Mouse (Mus musculus) cerebellum, postnatal 25 days (tissue): ENCODE results near the gene Acot8.
A peak's percentile ranks its signal among the peaks of the same experiment; 100 is the strongest.
"Not testable (repeated sequence)": the region's sequence is repeated elsewhere in the genome, so short reads cannot be mapped to it uniquely, and the experiment has no call there.

ENCODE experiments used
- DNase-seq, 2 experiments: peaks; one replicate each; pipeline ENCODE4 v3.0.0; 2021; ENCODE audit warnings: mixed read lengths in 2 of 2

Gene Acot8

GRCm38 (mm10) chr2:164806614-164807013 lies 1.9 kb upstream of the Acot8 start:
- DNase-seq, result no peak

DNA sequence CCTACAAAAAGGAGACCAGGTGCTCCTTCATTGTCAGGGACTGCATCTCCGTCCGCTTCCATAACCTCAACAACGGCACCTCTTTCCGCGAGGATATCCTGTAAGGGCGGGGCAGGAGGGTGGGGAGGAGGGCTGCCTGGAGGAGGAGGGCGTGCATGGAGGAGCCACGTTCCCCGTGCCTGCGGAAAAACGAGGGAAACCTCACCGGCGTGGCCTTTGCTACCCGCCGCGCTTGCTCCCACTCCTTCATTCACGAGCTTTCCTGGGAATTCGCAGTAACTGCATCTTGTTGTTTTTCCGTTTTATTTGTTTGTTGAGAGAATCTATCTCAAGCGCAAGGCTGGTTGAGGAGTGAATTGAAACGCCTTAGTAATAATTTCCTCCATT lies 643 bp upstream of the Acot8 start:
- DNase-seq, result no peak

DNA sequence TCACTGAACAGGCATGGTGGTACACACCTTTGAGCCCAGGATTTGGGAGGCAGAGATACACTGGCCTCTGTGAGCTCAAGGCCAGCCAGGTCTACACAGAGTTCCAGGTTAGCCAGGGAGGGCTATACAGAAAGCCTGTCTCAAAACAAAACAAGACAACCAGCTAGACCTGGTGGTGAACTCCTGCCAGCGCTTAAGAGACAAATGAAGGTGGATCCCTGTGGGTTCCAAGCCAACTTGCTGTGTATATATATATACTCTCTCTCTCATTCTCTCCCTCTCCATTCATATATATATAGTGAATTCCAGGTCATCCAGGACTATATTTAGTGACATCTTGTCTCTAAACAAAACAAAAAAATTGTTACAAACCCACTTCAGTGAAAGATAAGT lies 765 bp downstream of the Acot8 start:
- DNase-seq, result no peak

GRCm38 (mm10) chr2:164803201-164803920 lies 1.3 kb downstream of the Acot8 start:
- no peak for DNase-seq

DNA sequence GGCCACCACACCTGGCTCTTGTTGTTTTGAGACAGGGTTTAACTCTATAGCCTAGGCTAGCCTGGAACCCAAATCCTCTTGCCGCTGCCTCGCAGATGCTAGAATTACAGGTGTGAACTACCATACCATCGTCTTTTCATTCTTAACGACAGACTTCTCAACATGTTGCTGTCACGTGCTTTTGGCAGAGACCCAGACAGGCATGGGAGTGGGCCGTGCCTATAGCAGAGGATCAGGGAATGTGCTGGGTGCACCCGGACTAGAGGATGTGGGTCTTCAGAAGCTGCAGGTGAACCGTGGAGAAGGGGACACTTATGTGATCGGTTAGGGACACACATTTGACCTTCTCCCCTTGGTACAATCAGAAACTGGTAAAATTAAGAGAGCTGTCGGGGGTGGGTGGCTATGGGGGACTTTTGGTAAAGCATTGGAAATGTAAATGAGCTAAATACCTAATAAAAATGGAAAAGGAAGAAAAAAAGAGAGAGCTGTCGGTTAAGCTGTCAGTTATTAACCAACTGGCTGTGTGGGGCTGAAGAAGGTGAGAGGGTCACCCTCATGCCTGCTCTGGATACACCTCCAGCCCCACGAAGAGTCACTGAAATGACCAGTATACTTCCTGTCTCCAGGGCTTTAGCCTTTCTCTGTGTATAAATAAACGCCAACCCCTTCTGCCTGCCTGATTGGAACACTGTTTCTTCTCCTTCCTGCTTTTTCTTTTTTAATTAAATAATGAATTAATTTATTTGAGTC lies 4.3 kb downstream of the Acot8 start:
- no peak for DNase-seq

DNA sequence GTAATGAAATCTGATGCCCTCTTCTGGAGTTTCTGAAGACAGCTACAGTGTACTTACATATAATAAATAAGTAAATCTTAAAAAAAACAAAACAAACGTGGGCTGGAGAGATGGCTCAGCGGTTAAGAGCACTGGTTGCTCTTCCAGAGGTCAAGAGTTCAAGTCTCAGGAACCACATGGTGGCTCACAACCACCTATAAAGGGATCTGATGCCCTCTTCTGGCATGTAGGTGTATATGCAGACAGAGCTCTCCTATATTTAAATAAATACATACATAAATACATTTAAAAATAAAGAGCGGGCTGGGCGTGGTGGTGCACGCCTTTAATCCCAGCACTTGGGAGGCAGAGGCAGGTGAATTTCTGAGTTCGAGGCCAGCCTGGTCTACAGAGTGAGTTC lies 6.1 kb downstream of the Acot8 start:
- DNase-seq, result not testable (repeated sequence)

- no peak for DNase-seq
Measured at GRCm38 (mm10) chr2:164795868-164796267, 8.8 kb downstream of the Acot8 start.

- DNase-seq, result peak; percentile 85 to 94
Measured at GRCm38 (mm10) chr2:164794293-164794692, 10.4 kb downstream of the Acot8 start.

DNA sequence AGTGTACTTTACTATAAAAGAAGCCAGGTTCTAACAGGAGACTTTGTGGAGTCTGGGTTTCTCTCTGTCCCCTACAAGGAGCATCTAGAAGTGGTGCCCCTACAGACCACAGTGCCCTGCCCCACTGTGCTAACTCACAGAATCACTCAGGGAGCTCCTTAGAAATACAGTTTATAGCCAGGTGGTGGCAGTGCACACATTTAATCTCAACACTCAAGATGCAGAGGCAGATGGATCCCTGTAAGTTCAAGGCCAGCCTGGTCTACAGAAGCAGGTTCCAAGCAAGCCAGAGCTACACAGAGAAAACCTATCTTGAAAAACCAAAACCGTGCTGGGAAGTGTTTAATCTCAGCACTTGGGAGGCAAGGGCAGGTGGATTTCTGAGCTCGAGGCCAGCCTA lies 10.9 kb downstream of the Acot8 start:
- no peak for DNase-seq

GRCm38 (mm10) chr2:164793236-164793635 lies 11.4 kb downstream of the Acot8 start:
- peak; percentile 78 to 85 for DNase-seq

GRCm38 (mm10) chr2:164792400-164793190 lies 12.1 kb downstream of the Acot8 start:
- DNase-seq, result peak in 1 of 2 experiments; percentile 12

DNA sequence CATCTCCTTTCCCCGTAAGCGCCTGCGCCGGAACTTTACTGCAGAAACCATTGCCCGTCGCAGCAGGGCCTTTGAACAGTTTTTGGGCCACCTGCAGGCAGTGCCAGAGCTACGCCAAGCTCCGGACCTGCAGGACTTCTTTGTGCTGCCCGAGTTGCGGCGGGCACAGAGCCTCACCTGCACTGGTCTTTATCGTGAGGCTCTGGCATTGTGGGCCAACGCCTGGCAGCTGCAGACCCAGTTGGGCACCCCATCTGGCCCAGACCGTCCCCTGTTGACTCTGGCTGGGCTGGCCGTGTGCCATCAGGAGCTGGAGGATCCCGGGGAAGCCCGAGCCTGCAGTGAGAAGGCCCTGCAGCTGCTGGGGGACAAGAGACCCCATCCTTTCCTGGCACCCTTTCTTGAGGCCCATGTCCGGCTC lies 12.8 kb downstream of the Acot8 start:
- DNase-seq, result peak; percentile 69

DNA sequence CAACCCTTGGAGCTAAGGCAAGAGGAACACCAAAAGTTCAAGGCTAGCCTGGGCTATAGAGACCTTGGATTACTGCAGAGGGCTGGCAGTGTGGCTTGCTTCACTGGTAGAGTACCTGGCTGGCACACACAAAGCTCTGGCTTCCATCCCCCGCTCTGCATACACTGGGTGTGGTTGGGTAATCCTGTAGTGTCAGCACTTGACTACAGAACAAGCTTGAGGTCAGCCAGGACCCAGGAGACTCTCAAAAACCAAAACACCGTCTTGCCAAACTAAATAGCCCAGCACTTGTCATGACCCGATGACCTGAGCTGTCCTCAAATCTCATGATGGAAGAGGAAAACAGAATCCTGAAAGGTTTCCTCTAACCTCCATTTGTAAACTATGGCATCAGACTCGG lies 14.2 kb downstream of the Acot8 start:
- no peak for DNase-seq

- DNase-seq, result no peak
Measured at GRCm38 (mm10) chr2:164788411-164788810, 16.3 kb downstream of the Acot8 start.

GRCm38 (mm10) chr2:164787779-164788178 lies 16.9 kb downstream of the Acot8 start:
- DNase-seq, result no peak

DNA sequence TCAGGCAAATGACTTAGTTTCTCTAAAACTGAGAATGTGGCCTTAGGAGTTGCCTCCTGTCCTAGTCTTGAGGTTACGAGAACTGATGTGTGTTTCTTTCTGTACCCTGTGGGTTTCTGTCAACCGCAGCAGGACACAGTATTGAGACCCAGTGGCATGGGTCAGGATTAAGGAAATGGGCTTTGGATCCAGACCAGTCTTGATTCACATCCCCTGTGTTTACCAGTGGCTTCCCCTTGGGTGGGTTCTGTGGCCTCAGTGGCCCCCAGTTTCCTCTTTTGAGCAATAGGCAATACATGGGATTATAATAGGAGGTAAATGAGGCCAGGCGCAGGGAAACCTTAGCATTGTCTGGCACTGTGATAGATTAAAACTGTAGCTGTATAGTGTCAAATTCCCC lies 17.6 kb downstream of the Acot8 start:
- DNase-seq, result no peak

DNA sequence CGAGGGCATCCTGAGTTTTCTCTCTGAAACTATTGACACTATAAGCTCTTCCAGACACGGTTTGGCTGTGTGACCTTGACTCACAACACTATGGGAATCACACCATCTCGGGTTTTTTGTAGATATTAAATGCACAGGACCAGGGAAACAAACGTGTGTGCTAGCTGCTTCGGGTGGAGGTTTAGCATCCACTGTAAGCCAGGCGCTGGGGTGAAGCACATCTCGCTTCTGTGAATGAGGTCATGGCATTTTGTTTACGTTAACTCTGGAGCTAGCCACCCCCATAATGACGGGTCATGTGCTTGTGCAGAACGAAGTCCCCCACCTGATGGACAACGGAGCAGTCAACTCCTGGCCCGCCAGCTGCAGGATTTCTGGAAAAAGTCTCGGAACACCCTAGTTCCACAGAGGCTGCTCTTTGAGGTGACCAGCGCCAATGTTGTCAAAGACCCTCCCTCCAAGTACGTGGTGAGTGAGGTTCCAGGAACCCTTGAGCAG lies 18.2 kb downstream of the Acot8 start:
- DNase-seq, result peak in 1 of 2 experiments; percentile 45

GRCm38 (mm10) chr2:164785481-164786387 lies 18.9 kb downstream of the Acot8 start, which contains the start of gene Snx21:
Gene Snx21, plus strand, starts transcription at chr2:164785823.
- DNase-seq, result peak; percentile 91 to 94

DNA sequence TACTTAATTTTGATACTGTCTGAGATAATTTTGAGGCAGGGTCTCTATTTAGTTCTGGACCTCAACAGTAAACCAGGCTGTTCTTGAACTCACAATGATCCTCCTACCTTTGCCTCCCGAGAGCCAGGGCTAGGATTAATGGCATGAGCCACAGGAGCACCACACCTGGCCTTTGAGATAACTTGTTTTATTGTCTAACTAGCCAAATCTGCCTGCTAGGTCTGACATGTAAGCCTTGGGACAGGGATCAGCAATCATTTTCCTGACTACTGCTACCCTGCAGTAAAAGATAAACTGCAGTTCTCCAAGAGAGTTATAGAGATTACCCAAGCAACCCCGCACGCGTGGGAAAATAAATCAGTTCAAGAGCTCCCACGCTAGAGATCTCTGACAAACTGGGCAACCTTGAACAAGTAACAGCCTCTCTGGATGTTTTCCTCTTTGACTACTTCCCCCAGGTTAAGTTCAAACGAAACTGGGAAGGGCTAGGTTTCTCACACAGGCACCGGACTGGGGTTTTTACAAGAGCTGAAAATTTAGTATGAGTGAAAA lies 19.7 kb downstream of the Acot8 start:
- DNase-seq, result no peak

DNA sequence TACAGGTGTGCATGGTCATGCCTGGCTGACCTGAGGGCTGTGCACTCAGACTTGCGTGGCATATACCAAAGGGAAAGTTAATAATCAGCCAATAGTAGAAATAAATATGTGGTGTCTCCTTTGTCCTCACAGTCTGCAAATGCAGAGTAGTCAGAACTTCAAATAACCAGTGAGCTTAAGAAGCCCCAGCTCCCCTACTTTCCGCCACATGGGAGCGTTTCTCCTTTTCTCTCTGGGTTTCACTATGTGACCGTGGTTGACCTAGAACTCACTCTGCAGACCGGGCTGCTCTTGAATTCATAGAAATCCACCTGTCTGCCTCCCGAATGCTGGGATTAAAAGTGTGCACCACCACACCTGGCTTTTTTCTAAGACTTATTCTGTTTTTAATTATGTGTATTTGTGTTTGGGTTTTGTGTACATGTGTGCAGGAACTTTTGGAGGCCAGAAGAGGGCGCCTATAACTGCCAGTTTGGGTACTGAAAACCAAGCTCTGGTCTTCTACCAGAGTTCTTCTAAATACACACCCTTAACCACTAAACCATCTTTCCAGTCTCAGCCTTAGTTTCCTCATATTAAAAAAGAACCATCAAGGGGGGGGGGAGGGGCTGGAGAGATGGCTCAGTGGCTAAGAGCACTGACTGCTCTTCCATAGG lies 20.6 kb downstream of the Acot8 start:
- no peak for DNase-seq

GRCm38 (mm10) chr2:164781876-164782275 lies 22.8 kb downstream of the Acot8 start:
- no peak for DNase-seq
